ENCODE assay signal across 14 mouse cellular contexts in the genomic region with DNA sequence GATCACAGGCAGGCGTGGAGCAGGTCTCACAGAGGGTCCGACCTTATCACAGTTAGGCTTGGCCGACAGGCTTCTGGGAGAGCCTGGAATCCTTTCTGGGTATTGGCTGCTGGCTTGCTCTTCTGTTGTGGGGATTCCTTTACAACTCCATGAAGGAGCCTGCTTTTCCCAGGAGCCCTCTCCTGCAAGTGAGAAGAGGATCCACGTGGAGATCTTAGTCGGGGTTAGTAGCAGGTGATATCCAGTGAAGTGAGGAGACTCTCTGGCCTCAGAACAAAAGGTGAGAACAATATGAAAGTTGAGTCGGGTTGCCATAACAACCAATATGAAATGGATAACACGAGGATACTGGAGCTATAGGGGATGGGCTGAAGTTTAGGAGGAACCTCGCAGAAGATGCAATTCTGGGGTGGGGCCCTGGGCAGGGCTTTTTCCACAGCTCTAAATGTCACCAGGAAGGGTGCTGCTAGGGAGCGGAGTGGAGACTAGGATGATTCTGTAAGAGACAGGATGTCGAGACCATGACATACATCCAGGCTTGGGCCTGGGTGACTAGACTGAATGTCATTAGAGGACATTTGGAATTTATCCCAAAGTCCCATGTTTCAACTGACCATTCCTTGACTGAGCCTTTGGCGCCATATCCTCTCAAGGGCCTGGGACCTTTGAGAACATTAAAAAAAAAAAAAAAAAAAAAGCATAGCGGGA. TPM values are rescaled to one million over a fixed set of nuclear protein-coding genes. Genes with fewer than 3 reads are reported as not detected.
DNase-seq lines count a peak whose midpoint lies in the region; ATAC-seq and TF ChIP-seq lines count a peak whose summit lies in the region.
"Had no signal": no experiment of that assay in that cellular context is flagged by ENCODE, and none has a peak within 500 bp of the region (broad histone marks: within the 10 kb centered on the region; RNA-seq: fewer than 3 reads in every experiment).

No protein-coding gene starts in this region.

- peaks cover 17% of the 10 kb centered on the region for H3K4me1 ChIP-seq in limb, embryonic 10.5 days
- H3K4me1 ChIP-seq in neural tube, embryonic 15.5 days: peaks cover 24% of the 10 kb centered on the region

- no peak overlapping the region for H3K4me2 ChIP-seq in neural tube, embryonic 15.5 days
- H3K4me2 ChIP-seq: liver, embryonic 13.5 days had no signal

- peak overlapping the region; percentile 59; the same call in 1 of the 2 replicates for H3K27ac ChIP-seq in left cerebral cortex, adult 2 months
- H3K27ac ChIP-seq in limb, embryonic 10.5 days: peak overlapping the region; percentile 71; the same call in 1 of the 2 replicates
- H3K27ac ChIP-seq in neural tube, embryonic 15.5 days (replicated peaks): 0 out of 2 replicates have a peak overlapping the region, but pooled peaks have one; percentile 49
- H3K27ac ChIP-seq: embryonic facial prominence, embryonic 15.5 days; kidney, postnatal 0 days; liver, embryonic 13.5 days; macrophage had no signal

- H3K27me3 ChIP-seq in limb, embryonic 10.5 days (ENCODE audit: low read depth, poor library complexity, severe bottlenecking): no peaks in the 10 kb centered on the region
- H3K27me3 ChIP-seq in neural tube, embryonic 15.5 days (replicated peaks): no peaks in the 10 kb centered on the region
- H3K27me3 ChIP-seq: embryonic facial prominence, embryonic 15.5 days had no signal

- peaks cover 33% of the 10 kb centered on the region for H3K36me3 ChIP-seq in limb, embryonic 10.5 days
- peaks cover 33% of the 10 kb centered on the region for H3K36me3 ChIP-seq in neural tube, embryonic 15.5 days
- H3K36me3 ChIP-seq: liver, embryonic 13.5 days had no signal

- H3K9ac ChIP-seq in neural tube, embryonic 15.5 days (replicated peaks): no peak overlapping the region
- H3K9ac ChIP-seq: embryonic facial prominence, embryonic 15.5 days; liver, embryonic 13.5 days had no signal

- peak; percentile 86 for DNase-seq in heart, adult 11 months
- no peak for DNase-seq in heart, postnatal 25 days (ENCODE audit: low spot score)
- no peak for DNase-seq in left cerebral cortex, adult 2 months (ENCODE audit: extremely low spot score in 1 of 2, low spot score in 2 of 2)
- DNase-seq in left cerebral cortex, postnatal 36 days (ENCODE audit: low spot score in 2 of 2): no peak
- DNase-seq in limb, embryonic 10.5 days (ENCODE audit: low spot score): no peak
- DNase-seq in spleen, postnatal 10 days (ENCODE audit: low spot score in 2 of 2): no peak
- DNase-seq in thymus, postnatal 0 days (ENCODE audit: low spot score): no peak
- DNase-seq: layer of hippocampus, postnatal 36 days; liver, embryonic 13.5 days had no signal

- TF ChIP-seq CTCF in left cerebral cortex, adult 2 months (IDR thresholded peaks at IDR 0.05): no peak

- no peak for ATAC-seq in neural tube, embryonic 15.5 days (ENCODE audit: low FRiP score)

- no peaks in the 10 kb centered on the region for H3K9me3 ChIP-seq in limb, embryonic 10.5 days (replicated peaks)
- no peaks in the 10 kb centered on the region for H3K9me3 ChIP-seq in neural tube, embryonic 15.5 days (replicated peaks)
- H3K9me3 ChIP-seq: liver, embryonic 13.5 days had no signal

- no peak overlapping the region for H3K4me3 ChIP-seq in left cerebral cortex, adult 2 months
- no peak overlapping the region for H3K4me3 ChIP-seq in limb, embryonic 10.5 days
- H3K4me3 ChIP-seq in neural tube, embryonic 15.5 days (replicated peaks): no peak overlapping the region
- H3K4me3 ChIP-seq: embryonic facial prominence, embryonic 15.5 days; liver, embryonic 13.5 days had no signal

- intact Hi-C loops in heart, postnatal 25 days (cut with DNase I): loop anchor here (5.0 kb wide), 1 partner anchor 37 kb away; no protein-coding TSS in a partner anchor
- intact Hi-C loops in left cerebral cortex, adult 2 months (cut with DNase I): no loop called here
- intact Hi-C loops in left cerebral cortex, postnatal 36 days (cut with DNase I): no loop called here

- 85% methylated on average over 12 of the region's 12 CpGs for WGBS in limb, embryonic 10.5 days
- WGBS in neural tube, embryonic 15.5 days: 82% methylated on average over 12 of the region's 12 CpGs

RNA-seq across cellular contexts. Expression of gene Slc4a3, which starts 14.3 kb away (rescaled TPM):
- total RNA-seq in heart, postnatal 25 days (2021): 100 to 1,000 TPM; 220 to 242 TPM
- total RNA-seq in left cerebral cortex, adult 2 months (2021): 100 to 1,000 TPM; 180 to 185 TPM
- total RNA-seq in left cerebral cortex, postnatal 36 days (2021): 100 to 1,000 TPM; 176 to 200 TPM
- 13.9 and 18.9 TPM in 2 replicates for polyA plus RNA-seq in limb, embryonic 10.5 days (2016; fragmentation: Nextera tagmentation; extraction: Ambion mirVana)
- 62.7 and 75.1 TPM in 2 replicates for polyA plus RNA-seq in neural tube, embryonic 15.5 days (2015; fragmentation: Nextera tagmentation; extraction: Ambion mirVana)
- polyA plus RNA-seq in thymus, postnatal 0 days (2015; fragmentation: Nextera tagmentation; extraction: Ambion mirVana): 1.2 and 1.6 TPM in 2 replicates
- total RNA-seq: neutrophil, adult 5-6 weeks had no signal

RNA-seq across cellular contexts. Expression of gene Stk11ip, which starts 39.0 kb away (rescaled TPM):
- 1 to 10 TPM; 8.9 to 9.2 TPM for total RNA-seq in heart, postnatal 25 days (2021)
- 10 to 100 TPM; 34.3 to 35.8 TPM for total RNA-seq in left cerebral cortex, adult 2 months (2021)
- 10 to 100 TPM; 29.2 to 38.0 TPM for total RNA-seq in left cerebral cortex, postnatal 36 days (2021)
- polyA plus RNA-seq in limb, embryonic 10.5 days (2016; fragmentation: Nextera tagmentation; extraction: Ambion mirVana): 31.6 and 33.8 TPM in 2 replicates
- polyA plus RNA-seq in neural tube, embryonic 15.5 days (2015; fragmentation: Nextera tagmentation; extraction: Ambion mirVana): 20.0 and 21.2 TPM in 2 replicates
- polyA plus RNA-seq in thymus, postnatal 0 days (2015; fragmentation: Nextera tagmentation; extraction: Ambion mirVana): 13.1 and 14.4 TPM in 2 replicates

RNA-seq across cellular contexts. Expression of gene Inha, which starts 53.5 kb away (rescaled TPM):
- total RNA-seq in heart, postnatal 25 days (2021): 1 to 10 TPM; 4.8 to 5.0 TPM
- 10 to 100 TPM; 24.8 to 30.1 TPM for total RNA-seq in left cerebral cortex, adult 2 months (2021)
- 10 to 100 TPM; 18.6 to 30.8 TPM for total RNA-seq in left cerebral cortex, postnatal 36 days (2021)
- 2.4 and 4.2 TPM in 2 replicates for polyA plus RNA-seq in limb, embryonic 10.5 days (2016; fragmentation: Nextera tagmentation; extraction: Ambion mirVana)
- polyA plus RNA-seq in neural tube, embryonic 15.5 days (2015; fragmentation: Nextera tagmentation; extraction: Ambion mirVana): 18.1 and 23.5 TPM in 2 replicates
- polyA plus RNA-seq in thymus, postnatal 0 days (2015; fragmentation: Nextera tagmentation; extraction: Ambion mirVana): 1.7 TPM in 2 replicates
- total RNA-seq: neutrophil, adult 5-6 weeks had no signal
- polyA plus RNA-seq: macrophage had no signal

RNA-seq across cellular contexts. Expression of gene Obsl1, which starts 54.1 kb away (rescaled TPM):
- 100 to 1,000 TPM; 147 to 150 TPM for total RNA-seq in heart, postnatal 25 days (2021)
- 10 to 100 TPM; 29.3 to 29.8 TPM for total RNA-seq in left cerebral cortex, adult 2 months (2021)
- 10 to 100 TPM; 25.4 to 33.2 TPM for total RNA-seq in left cerebral cortex, postnatal 36 days (2021)
- 68.0 and 75.5 TPM in 2 replicates for polyA plus RNA-seq in limb, embryonic 10.5 days (2016; fragmentation: Nextera tagmentation; extraction: Ambion mirVana)
- polyA plus RNA-seq in neural tube, embryonic 15.5 days (2015; fragmentation: Nextera tagmentation; extraction: Ambion mirVana): 33.1 and 37.6 TPM in 2 replicates
- 9.9 and 10.2 TPM in 2 replicates for polyA plus RNA-seq in thymus, postnatal 0 days (2015; fragmentation: Nextera tagmentation; extraction: Ambion mirVana)
- total RNA-seq: neutrophil, adult 5-6 weeks had no signal
- polyA plus RNA-seq: macrophage had no signal
